Mouse (Mus musculus): ENCODE data around the gene Popdc3. TPM values are rescaled to one million over a fixed set of nuclear protein-coding genes. Genes with fewer than 3 reads are reported as not detected.
"Not testable (repeated sequence)": the region's sequence is repeated elsewhere in the genome, so short reads cannot be mapped to it uniquely, and the experiment has no call there.

Gene Popdc3
- polyA plus RNA-seq, 1 experiment = not detected

DNA sequence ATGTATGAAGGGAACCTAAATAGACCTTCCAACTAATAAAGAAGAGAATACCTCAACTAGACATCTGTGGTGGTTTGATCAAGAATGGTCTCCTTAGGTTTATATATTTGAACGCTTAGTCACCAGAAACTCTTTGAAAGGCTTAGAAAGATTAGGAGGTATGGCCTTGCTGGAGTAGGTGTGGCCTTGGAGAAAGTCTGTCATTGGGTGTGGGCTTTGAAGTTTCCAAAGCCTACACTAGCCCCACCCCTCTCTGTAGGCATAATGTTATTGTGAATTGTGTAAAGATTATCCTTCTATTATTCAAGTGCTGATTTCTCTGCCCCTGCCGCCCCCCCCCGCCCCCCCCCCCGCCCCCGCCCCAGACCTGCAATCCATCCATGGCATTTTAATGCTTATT is 59.6 kb downstream of the Popdc3 start:
- Histone ChIP-seq H3K27me3 (ENCODE audit: control insufficient read depth) (no peaks in the 10 kb centered on the region), H3K4me3 (replicated peaks) (no peak overlapping the region), H3K9me3 (ENCODE audit: control insufficient read depth, low read length) (no peaks in the 10 kb centered on the region), H3K4me1 (ENCODE audit: control insufficient read depth) (no peaks in the 10 kb centered on the region), H3K36me3 (ENCODE audit: control insufficient read depth) (no peaks in the 10 kb centered on the region)
- TF ChIP-seq TAL1 (IDR thresholded peaks at IDR 0.05; ENCODE audit: low read length) = no peak
- no peak for TF ChIP-seq GATA1 (IDR thresholded peaks at IDR 0.05; ENCODE audit: low read length)

- no peaks in the 10 kb centered on the region for H3K27me3 ChIP-seq (ENCODE audit: control insufficient read depth)
- no peaks in the 10 kb centered on the region for H3K36me3 ChIP-seq (ENCODE audit: control insufficient read depth)
- no peak for TF ChIP-seq GATA1 (IDR thresholded peaks at IDR 0.05; ENCODE audit: low read length)
- TF ChIP-seq TAL1 (IDR thresholded peaks at IDR 0.05; ENCODE audit: low read length) = no peak
- no peaks in the 10 kb centered on the region for H3K4me1 ChIP-seq (ENCODE audit: control insufficient read depth)
- no peaks in the 10 kb centered on the region for H3K9me3 ChIP-seq (ENCODE audit: control insufficient read depth, low read length)
- H3K4me3 ChIP-seq (replicated peaks) = no peak overlapping the region
Observed at GRCm38 (mm10) chr10:45260477-45260876, 82.6 kb downstream of the Popdc3 start.

DNA sequence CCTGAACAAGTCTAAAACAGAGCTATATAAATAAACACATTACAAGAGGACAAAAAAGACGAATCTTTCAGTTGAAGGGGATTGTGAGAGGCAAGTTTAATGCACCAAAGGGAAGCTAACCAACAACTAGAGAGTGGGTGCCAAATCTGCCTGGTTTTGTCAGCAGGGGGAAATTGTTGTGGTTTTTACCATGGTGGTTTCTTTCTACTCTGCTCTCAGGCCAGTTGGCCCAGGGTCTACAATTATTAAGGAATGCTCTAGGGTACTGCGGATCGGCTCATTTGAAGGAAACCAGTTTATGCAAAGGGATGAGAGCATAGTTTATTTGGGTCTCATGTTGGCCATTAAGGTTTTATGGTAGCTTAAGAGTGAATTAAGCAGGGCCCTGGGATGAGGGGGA is 84.2 kb downstream of the Popdc3 start:
- no peaks in the 10 kb centered on the region for H3K27me3 ChIP-seq (ENCODE audit: control insufficient read depth)
- H3K4me1 ChIP-seq (ENCODE audit: control insufficient read depth) = no peaks in the 10 kb centered on the region
- H3K36me3 ChIP-seq (ENCODE audit: control insufficient read depth) = no peaks in the 10 kb centered on the region
- no peaks in the 10 kb centered on the region for H3K9me3 ChIP-seq (ENCODE audit: control insufficient read depth, low read length)
- no peak overlapping the region for H3K4me3 ChIP-seq (replicated peaks)
- TF ChIP-seq GATA1 (IDR thresholded peaks at IDR 0.05; ENCODE audit: low read length) = no peak
- no peak for TF ChIP-seq TAL1 (IDR thresholded peaks at IDR 0.05; ENCODE audit: low read length)

GRCm38 (mm10) chr10:45276499-45276898 is 98.6 kb downstream of the Popdc3 start:
- Histone ChIP-seq H3K27me3 (ENCODE audit: control insufficient read depth) (no peaks in the 10 kb centered on the region), H3K36me3 (ENCODE audit: control insufficient read depth) (no peaks in the 10 kb centered on the region), H3K4me3 (replicated peaks) (no peak overlapping the region), H3K4me1 (ENCODE audit: control insufficient read depth) (no peaks in the 10 kb centered on the region), H3K9me3 (ENCODE audit: control insufficient read depth, low read length) (peaks cover 3% of the 10 kb centered on the region)
- no peak for TF ChIP-seq TAL1 (IDR thresholded peaks at IDR 0.05; ENCODE audit: low read length)
- no peak for TF ChIP-seq GATA1 (IDR thresholded peaks at IDR 0.05; ENCODE audit: low read length)

- no peaks in the 10 kb centered on the region for H3K27me3 ChIP-seq (ENCODE audit: control insufficient read depth)
- H3K4me3 ChIP-seq (replicated peaks) = no peak overlapping the region
- H3K36me3 ChIP-seq (ENCODE audit: control insufficient read depth) = no peaks in the 10 kb centered on the region
- H3K9me3 ChIP-seq (ENCODE audit: control insufficient read depth, low read length) = no peaks in the 10 kb centered on the region
- no peaks in the 10 kb centered on the region for H3K4me1 ChIP-seq (ENCODE audit: control insufficient read depth)
- TF ChIP-seq GATA1 (IDR thresholded peaks at IDR 0.05; ENCODE audit: low read length) (no peak), TAL1 (IDR thresholded peaks at IDR 0.05; ENCODE audit: low read length) (no peak)
Observed at GRCm38 (mm10) chr10:45276995-45277394, 99.1 kb downstream of the Popdc3 start.

DNA sequence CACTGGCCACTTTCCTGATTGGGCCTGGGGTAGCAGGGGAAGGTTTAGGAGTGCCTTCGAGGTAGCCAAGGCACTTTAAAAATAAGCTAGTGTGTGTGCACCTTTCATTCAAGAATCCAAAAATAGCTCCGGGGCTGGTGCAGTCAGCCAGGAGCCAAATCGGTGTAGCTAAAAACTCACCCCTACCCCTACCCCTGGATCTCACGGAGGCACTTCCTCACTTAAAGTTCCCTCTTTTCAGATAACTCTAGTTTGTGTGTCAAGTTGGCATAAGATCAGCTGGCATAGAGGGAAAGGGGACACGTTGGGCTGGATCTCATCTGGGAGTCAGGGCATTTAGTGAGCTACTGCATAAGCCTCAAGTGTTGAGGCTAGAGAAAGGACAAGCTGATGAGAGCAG is 107.8 kb downstream of the Popdc3 start:
- no peaks in the 10 kb centered on the region for H3K36me3 ChIP-seq (ENCODE audit: control insufficient read depth)
- H3K27me3 ChIP-seq (ENCODE audit: control insufficient read depth) = peaks cover 29% of the 10 kb centered on the region
- no peaks in the 10 kb centered on the region for H3K4me1 ChIP-seq (ENCODE audit: control insufficient read depth)
- H3K4me3 ChIP-seq (replicated peaks) = no peak overlapping the region
- no peaks in the 10 kb centered on the region for H3K9me3 ChIP-seq (ENCODE audit: control insufficient read depth, low read length)
- TF ChIP-seq GATA1 (IDR thresholded peaks at IDR 0.05; ENCODE audit: low read length) (no peak), TAL1 (IDR thresholded peaks at IDR 0.05; ENCODE audit: low read length) (no peak)

- Histone ChIP-seq H3K4me1 (ENCODE audit: control insufficient read depth) (no peaks in the 10 kb centered on the region), H3K9me3 (ENCODE audit: control insufficient read depth, low read length) (no peaks in the 10 kb centered on the region), H3K27me3 (ENCODE audit: control insufficient read depth) (peaks cover 37% of the 10 kb centered on the region), H3K36me3 (ENCODE audit: control insufficient read depth) (no peaks in the 10 kb centered on the region), H3K4me3 (replicated peaks) (no peak overlapping the region)
- no peak for TF ChIP-seq GATA1 (IDR thresholded peaks at IDR 0.05; ENCODE audit: low read length)
Observed at GRCm38 (mm10) chr10:45288351-45288750, 110.5 kb downstream of the Popdc3 start.

DNA sequence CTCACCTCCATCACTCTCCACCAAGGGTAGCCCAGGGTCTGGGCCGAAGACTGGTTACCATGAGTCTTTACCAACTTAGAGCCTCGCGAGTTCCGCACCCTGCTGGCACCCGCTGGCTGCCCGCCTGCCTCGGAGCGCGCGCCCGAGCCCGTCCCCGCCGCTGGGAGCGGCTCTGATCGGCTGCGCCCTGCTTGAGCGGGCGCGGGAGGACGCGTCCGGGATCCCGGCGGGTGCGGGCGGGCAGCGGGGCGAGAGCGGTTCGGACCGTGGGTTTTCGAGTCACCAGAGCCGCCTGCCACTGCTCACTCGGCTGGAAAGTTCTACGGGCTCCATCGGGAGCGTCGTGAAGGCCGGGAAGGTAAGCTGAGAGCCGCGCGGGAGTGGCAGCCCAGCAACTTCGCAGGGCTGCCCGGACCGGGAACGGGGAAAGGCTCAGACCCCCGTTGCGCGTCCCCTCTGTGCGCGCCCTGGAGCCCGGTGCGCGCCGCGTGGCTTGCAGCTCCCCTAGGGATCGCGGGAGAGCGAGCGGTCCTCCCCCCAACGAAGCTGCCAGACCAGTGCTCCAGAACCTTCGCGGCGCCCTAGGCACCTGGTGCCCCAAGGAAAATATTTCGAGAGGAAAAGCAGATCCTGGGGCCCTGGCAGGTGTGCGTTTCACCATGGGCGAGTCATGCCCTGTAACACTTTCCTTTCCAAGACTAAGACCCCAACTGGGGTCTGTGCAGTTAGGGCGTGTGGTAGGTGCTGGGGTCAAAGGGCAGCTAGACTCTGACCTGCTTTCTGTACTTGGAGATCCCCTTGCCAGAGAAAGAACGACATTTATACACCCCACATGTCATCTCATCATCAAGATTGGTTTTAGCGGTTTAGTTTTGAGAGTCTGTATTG is 111.6 kb downstream of the Popdc3 start:
- Histone ChIP-seq H3K36me3 (ENCODE audit: control insufficient read depth) (no peaks in the 10 kb centered on the region), H3K4me1 (ENCODE audit: control insufficient read depth) (no peaks in the 10 kb centered on the region), H3K9me3 (ENCODE audit: control insufficient read depth, low read length) (no peaks in the 10 kb centered on the region), H3K27me3 (ENCODE audit: control insufficient read depth) (peaks cover 37% of the 10 kb centered on the region), H3K4me3 (replicated peaks) (no peak overlapping the region)
- no peak for TF ChIP-seq TAL1 (IDR thresholded peaks at IDR 0.05; ENCODE audit: low read length)
- TF ChIP-seq GATA1 (IDR thresholded peaks at IDR 0.05; ENCODE audit: low read length) = no peak

DNA sequence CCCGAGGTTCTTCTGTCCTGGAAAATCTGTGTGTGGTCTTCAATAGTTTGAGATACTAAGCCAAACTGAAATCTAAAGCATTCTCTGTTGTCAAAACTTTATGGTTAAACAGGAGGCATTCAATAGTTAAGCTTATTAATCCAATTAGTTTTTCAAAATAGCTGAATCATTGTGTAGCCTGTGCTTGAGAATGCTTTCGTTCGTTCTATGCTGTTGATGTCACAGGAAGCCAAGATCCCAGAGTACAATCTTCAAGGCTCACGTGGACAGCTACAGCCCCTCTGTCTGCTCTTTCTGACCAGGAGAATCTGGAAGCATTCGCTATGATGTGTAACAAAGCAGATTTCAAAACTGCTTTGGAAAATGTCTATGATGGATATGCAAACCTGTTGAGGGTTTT is 112.7 kb downstream of the Popdc3 start:
- TF ChIP-seq GATA1 (IDR thresholded peaks at IDR 0.05; ENCODE audit: low read length) (no peak), TAL1 (IDR thresholded peaks at IDR 0.05; ENCODE audit: low read length) (no peak)
- no peak overlapping the region for H3K4me3 ChIP-seq (replicated peaks)
- no peaks in the 10 kb centered on the region for H3K4me1 ChIP-seq (ENCODE audit: control insufficient read depth)
- H3K36me3 ChIP-seq (ENCODE audit: control insufficient read depth) = no peaks in the 10 kb centered on the region
- H3K9me3 ChIP-seq (ENCODE audit: control insufficient read depth, low read length) = no peaks in the 10 kb centered on the region
- H3K27me3 ChIP-seq (ENCODE audit: control insufficient read depth) = peaks cover 37% of the 10 kb centered on the region

DNA sequence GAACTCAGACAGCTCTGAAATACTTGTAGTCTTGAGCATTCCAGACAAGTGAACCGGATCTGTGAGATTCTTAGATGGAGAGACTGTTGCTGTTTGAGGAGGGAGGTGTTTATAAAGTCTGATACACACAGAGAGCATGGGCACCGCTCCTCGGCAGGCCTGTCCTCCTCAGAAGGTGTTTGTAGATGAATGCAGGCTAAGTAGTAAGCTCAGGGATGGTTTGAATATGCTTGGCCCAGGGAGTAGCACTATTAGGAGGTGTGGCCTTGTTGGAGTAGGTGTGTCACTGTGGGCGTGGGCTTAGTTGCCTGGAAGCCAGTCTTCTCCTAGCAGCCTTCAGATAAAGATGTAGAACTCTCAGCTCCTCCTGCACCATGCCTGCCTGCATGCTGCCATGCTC is 114.3 kb downstream of the Popdc3 start:
- H3K27me3 ChIP-seq (ENCODE audit: control insufficient read depth) = peaks cover 36% of the 10 kb centered on the region
- H3K4me1 ChIP-seq (ENCODE audit: control insufficient read depth); H3K36me3 ChIP-seq (ENCODE audit: control insufficient read depth); H3K4me3 ChIP-seq (replicated peaks); H3K9me3 ChIP-seq (ENCODE audit: control insufficient read depth, low read length): not testable (repeated sequence)

Measured in erythroblast, embryonic 14.5 days (primary cell).